Mouse (Mus musculus): ENCODE data around the gene Plekhg6. TPM values are rescaled to one million over a fixed set of nuclear protein-coding genes. Genes with fewer than 3 reads are reported as not detected.

The Plekhg6 gene
- total RNA-seq, 2 experiments from 2014 or later, result not detected

GRCm38 (mm10) chr6:125334356-125334755, 46.2 kb downstream of the Plekhg6 start:
- intact Hi-C loops (cut with DNase I), result no loop called here
- no peak for DNase-seq

GRCm38 (mm10) chr6:125333112-125333899, 47.3 kb downstream of the Plekhg6 start:
- no peak for DNase-seq
- intact Hi-C loops (cut with DNase I), result no loop called here

DNA sequence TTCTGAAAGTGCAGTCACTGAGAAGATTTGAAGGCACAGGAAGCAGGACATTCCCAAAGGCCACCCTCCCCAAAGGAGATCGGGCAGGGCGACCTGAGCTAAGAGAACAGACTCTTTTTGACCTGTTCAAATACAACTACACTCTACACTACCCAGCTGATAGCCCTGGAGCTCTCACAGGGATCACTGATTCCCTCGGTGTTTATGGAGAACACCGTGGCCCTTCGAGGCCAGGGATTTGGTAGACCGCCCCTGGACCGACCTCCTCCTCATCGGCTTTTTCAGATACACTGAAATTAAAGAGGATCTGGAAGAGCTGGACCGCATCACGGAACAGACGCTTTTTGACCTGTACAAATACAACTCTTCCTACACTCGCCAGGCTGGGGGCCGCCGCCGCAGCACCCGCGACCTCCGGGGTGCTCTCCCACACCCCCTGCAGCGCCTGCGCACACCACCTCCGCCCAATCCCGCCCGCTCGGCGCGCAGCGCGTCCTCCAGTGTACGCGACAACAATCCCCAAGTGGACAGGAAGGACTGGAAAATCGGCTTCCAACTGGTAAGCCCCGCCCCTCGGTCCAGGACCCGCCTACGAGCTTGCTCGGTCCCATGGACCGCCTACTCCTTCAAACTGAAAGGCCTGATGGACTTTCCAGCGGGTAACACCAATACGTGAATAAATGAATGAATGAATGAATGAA, 49.8 kb downstream of the Plekhg6 start:
- DNase-seq, result peak; percentile 94
- intact Hi-C loops (cut with DNase I), result loop anchor here (2.0 kb wide), 1 partner anchor 24 kb away; no protein-coding TSS in a partner anchor

GRCm38 (mm10) chr6:125328243-125328642, 52.4 kb downstream of the Plekhg6 start:
- peak; percentile 46 to 63 for DNase-seq

DNA sequence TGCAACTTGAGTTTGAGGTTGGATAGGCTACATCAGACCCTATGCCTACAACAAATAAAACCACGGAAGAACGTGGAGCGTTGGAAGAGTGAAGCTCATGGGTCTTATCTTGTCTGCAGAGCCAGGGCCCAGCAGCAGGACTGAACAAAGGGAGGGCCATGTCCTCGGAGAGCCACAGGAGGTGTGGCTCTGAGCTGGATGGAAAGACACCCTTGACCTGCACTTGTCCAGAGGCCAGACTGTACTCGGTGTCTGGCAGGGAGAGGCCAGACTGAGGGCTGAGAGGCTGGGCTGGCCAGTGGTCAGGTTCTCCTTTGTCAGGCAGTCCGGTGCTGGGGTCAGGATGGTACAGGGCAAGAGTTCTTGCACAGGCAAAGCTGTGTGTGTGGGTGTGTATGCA, 55.3 kb downstream of the Plekhg6 start:
- no peak for DNase-seq
- intact Hi-C loops (cut with DNase I), result no loop called here

More at GRCm38 (mm10) chr6:125328243-125328642, 52.4 kb downstream of the Plekhg6 start:
- intact Hi-C loops (cut with DNase I), result loop anchor here (2.0 kb wide), 1 partner anchor 35 kb away; no protein-coding TSS in a partner anchor

- intact Hi-C loops (cut with DNase I), result no loop called here
- no peak for DNase-seq
Observed at GRCm38 (mm10) chr6:125323547-125323946, 57.0 kb downstream of the Plekhg6 start.

DNA sequence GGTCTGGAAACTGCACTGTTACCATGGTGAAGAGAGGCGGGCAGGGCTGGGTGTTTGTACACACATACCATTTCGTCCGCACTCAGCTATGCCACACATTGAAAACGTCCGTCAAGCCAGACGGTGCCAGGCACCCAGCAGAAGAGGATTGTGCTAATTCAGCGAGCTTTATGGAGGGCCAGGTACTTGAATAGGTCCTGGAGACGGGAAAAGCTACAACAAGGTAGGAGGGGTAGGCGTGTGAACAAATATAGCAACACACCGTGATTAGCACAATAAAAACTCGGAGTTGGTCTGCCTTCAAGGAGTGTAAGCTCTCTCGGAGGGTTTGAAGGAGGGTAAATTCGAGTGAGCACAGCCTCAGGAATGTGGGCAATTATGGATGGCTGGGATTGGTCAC, 57.8 kb downstream of the Plekhg6 start:
- DNase-seq, result no peak
- intact Hi-C loops (cut with DNase I), result no loop called here

DNA sequence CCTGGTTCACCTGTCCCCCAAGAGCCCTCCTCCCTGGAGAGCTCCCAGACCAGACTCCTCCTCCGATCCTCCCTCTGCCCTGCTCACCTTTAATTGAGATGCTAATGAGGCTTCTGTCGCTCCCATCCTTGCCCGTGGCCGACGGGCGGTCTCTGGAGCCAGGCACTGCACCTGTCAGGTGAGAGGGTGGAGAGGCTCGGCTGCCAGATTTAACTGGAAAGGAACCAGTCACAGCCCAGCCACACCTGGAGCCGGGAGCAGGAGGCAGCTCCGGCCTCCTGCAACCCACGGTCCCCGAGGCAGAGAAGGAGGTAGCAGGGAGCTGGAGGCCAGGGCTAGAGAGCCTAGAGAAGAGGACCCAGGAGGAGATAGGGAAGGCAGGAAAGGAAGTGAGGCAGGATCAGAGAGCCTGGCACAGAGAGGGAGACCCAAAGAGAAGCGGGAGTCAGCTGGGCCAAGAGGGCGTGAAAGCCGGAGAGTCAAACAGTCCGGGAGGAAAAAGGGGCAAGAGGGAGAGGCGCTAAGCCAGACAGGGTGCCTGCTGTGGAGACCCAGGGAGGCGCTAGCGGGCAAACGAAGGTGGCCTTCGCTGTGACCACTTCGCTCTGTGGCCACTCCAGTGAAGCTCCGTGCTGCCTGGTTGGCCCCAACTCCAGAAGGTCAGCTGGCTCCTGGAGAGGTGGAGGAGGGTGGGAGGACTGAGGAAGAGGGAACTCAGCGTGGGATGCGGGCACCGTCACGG, 59.3 kb downstream of the Plekhg6 start:
- no peak for DNase-seq
- intact Hi-C loops (cut with DNase I), result no loop called here

DNA sequence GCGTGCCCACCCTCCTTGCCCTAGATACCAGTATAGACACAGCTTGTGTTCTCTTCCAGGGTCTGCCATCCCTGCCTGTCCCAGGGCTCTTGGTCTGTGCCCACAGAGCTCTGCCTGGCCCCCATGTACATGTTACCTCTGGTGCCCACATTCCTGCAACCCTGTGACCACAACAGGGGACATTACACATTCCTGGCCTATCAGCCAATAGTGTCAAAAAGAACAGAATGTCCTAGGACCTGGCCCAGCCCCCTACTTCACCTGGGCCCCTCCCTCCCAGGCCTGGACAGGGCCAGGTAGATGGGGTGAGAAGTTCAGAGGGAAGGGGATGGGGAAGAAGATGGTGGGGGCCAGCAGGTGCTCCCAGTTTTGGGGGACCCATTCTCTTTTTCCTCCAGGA, 60.3 kb downstream of the Plekhg6 start, which contains the start of gene Scnn1a:
Gene Scnn1a (plus strand): TSS at position 337 of the 400 bp plus-strand sequence.
- no peak for DNase-seq
- intact Hi-C loops (cut with DNase I), result no loop called here

GRCm38 (mm10) chr6:125319919-125320296, 60.7 kb downstream of the Plekhg6 start:
- intact Hi-C loops (cut with DNase I), result no loop called here
- no peak for DNase-seq

DNA sequence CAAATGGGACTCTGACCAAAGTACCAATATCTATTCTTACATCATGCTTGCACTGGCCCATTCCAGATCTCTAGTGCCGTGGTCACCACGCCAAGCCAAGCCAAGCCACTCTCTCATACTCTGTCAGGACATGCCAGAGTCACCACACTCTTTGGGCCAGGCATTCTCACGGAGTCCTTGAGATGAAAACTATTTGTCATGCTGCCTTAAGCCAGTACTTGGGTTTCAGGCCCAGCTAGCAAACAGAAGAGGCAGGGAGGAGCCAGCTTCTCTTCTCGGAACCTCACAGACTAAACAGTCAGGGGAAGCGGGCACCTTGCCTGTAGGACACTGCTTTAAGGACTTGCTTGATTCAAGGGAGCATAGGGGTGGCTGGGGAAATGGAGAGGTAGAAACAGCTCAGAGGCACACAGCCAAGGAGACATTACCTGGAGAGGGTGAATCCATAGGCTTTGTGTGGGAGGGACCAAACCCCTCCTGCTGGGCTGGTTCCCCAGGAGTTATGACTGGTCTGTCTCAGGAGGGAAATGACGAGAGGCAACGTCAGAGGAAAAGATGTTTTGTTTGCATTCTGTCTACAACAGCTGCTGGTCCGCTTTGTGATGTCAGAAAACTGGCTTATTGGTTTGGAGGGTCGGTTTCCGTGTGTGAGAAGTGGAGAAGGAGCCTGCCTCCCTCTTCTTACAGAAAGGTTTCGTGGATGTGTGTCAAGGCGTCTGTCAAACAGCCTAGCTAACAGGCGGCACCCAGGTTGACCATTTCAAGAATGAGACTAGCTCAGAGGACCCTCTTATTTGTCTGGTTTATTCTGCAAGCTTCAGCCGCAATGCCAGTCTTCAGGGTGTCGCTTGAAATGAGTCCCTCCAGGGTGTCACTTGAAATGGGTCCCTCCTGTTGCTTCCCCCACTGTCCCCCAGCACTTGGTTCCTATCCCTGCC, 61.3 kb downstream of the Plekhg6 start:
- no peak for DNase-seq
- intact Hi-C loops (cut with DNase I), result no loop called here

GRCm38 (mm10) chr6:125317077-125317476, 63.5 kb downstream of the Plekhg6 start:
- intact Hi-C loops (cut with DNase I), result no loop called here
- no peak for DNase-seq

DNA sequence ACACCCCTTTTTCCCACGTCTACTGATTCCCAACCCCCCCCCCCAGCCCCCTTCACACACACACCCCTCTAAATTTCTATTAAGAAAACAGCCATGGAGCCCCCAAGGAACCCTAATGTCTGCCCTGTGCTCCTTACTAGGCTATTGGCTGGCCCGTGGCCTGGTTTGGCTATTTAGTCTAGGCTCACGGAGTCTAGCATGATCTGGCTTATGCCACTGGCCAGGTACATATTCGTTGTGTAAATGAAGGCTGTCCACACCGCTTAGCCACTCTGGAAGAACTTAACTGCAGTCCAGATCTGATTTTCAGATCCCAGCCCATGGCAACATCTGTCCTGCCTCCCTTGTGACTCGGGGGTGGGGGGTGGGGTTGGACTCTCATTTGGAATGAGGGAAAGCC, 65.8 kb downstream of the Plekhg6 start:
- intact Hi-C loops (cut with DNase I), result no loop called here
- no peak for DNase-seq

DNA sequence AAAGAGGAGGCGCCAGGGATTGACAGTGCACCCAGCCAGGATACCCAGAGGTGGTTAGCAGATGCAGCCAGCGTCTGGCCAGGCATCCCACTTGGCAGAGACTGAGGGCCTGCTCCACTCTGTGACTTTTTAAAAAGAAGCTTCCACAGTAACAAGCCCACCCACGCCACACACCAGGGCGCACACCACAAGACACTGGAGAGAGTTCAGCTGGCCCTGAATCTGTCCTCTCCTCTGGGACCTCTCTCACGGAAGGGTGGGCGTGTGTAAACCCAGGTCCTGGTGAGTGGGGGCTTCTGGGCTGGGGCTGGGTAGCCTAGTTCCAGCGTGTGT, 66.4 kb downstream of the Plekhg6 start:
- no peak for DNase-seq
- intact Hi-C loops (cut with DNase I), result no loop called here

DNA sequence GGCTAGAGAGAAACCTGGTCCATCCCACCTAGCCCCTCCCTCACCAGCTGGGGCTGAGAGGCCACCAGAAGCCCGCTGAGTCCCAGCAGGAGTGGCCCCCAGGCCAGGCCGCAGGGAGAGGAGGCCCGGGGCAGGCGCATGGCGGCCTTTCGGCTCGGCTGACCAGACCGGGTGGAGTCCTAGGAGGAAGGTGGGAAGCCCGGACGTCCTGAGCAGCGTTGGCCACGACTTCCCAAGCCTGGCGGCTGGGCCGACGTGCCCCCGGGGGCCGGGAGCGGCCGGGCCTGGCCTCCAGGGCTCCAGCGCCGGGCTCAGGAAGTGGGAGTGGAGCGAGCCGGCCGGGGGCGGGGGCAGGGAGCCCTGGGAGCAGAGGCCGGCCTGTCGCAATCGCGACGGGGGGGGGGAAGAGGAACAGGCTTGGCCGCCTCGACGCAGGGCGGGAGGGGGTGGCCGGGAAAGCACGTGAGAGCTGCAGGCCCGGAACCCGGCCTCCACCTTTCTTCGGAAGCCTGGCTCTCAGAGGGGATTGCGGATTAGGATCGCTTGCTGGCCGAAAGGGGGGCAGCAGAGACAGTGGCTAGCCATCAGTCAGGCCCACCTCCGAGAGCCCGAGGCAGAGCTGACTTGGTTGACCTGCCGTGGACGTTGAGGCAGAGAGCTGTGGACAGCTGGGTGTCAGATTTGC, 66.9 kb downstream of the Plekhg6 start, which contains the start of gene Ltbr:
Gene Ltbr (minus strand): TSS at position 340 of the 685 bp plus-strand sequence.
- intact Hi-C loops (cut with DNase I), result loop anchor here (2.0 kb wide), 2 partner anchors 35 to 51 kb away; partner anchors contain the start of gene Tnfrsf1a
- peak; percentile 90 to 93 for DNase-seq

Measured in heart, postnatal 10 days (tissue).